Mouse (Mus musculus) neural tube, embryonic 15.5 days (tissue): ENCODE measurements around the gene Cecr2. TPM values are rescaled to one million over a fixed set of nuclear protein-coding genes. Genes with fewer than 3 reads are reported as not detected.
A peak's percentile ranks its signal among the peaks of the same experiment; 100 is the strongest.
"Not testable (repeated sequence)": the region's sequence is repeated elsewhere in the genome, so short reads cannot be mapped to it uniquely, and the experiment has no call there.

ENCODE experiments used
- ATAC-seq: fragments of 200-750 bp; cut with Nextera tagmentation; 2 replicates; pipeline ENCODE4 v1.8.0; 2017; ENCODE audit warnings: mild to moderate bottlenecking, moderate TSS enrichment, moderate library complexity; ENCODE audit not compliant: low FRiP score
- H3K27ac ChIP-seq: fragments of 300-500 bp; sonication (generic); replicated peaks from 2 replicates; pipeline ENCODE4 v1.5.1; 2015; ENCODE audit warnings: mild to moderate bottlenecking, inconsistent platforms
- H3K27me3 ChIP-seq: fragments of 300-500 bp; sonication (generic); replicated peaks from 2 replicates; pipeline ENCODE4 v1.6.1; 2015; ENCODE audit warnings: inconsistent platforms
- H3K36me3 ChIP-seq: fragments of 300-500 bp; sonication (generic); 2 replicates; pipeline ENCODE4 v1.6.1; 2015; ENCODE audit warnings: inconsistent platforms
- H3K4me1 ChIP-seq: fragments of 300-500 bp; sonication (generic); 2 replicates; pipeline ENCODE4 v1.6.1; 2015; ENCODE audit warnings: inconsistent platforms
- H3K4me2 ChIP-seq: fragments of 300-500 bp; sonication (generic); 2 replicates; pipeline ENCODE4 v1.6.1; 2015; ENCODE audit warnings: inconsistent platforms, mild to moderate bottlenecking, moderate library complexity
- H3K4me3 ChIP-seq: fragments of 300-500 bp; sonication (generic); replicated peaks from 2 replicates; pipeline ENCODE4 v1.5.1; 2015; ENCODE audit warnings: mild to moderate bottlenecking, inconsistent platforms
- H3K9ac ChIP-seq: fragments of 300-500 bp; sonication (generic); replicated peaks from 2 replicates; pipeline ENCODE4 v1.6.1; 2015; ENCODE audit warnings: mild to moderate bottlenecking, inconsistent platforms
- H3K9me3 ChIP-seq: fragments of 300-500 bp; sonication (generic); replicated peaks from 2 replicates; pipeline ENCODE4 v1.6.1; 2016; ENCODE audit warnings: inconsistent platforms
- WGBS: fragments of 180-500 bp; shearing (Covaris S2); methylation state at CpG from one replicate; pipeline ENCODE4 v1.1.7; 2015; ENCODE audit warnings: mixed read lengths; 5-methylcytosine and 5-hydroxymethylcytosine counted together
- polyA plus RNA-seq: library from polyadenylated mRNA; unstranded; fragments of >200 nt; fragmentation: Nextera tagmentation; extraction: Ambion mirVana; gene quantifications from 2 replicates; pipeline ENCODE4 v1.2.1, GENCODE M21; 2015

The Cecr2 gene
- polyA plus RNA-seq, 1 experiment from 2014 or later = 1.7 TPM

DNA sequence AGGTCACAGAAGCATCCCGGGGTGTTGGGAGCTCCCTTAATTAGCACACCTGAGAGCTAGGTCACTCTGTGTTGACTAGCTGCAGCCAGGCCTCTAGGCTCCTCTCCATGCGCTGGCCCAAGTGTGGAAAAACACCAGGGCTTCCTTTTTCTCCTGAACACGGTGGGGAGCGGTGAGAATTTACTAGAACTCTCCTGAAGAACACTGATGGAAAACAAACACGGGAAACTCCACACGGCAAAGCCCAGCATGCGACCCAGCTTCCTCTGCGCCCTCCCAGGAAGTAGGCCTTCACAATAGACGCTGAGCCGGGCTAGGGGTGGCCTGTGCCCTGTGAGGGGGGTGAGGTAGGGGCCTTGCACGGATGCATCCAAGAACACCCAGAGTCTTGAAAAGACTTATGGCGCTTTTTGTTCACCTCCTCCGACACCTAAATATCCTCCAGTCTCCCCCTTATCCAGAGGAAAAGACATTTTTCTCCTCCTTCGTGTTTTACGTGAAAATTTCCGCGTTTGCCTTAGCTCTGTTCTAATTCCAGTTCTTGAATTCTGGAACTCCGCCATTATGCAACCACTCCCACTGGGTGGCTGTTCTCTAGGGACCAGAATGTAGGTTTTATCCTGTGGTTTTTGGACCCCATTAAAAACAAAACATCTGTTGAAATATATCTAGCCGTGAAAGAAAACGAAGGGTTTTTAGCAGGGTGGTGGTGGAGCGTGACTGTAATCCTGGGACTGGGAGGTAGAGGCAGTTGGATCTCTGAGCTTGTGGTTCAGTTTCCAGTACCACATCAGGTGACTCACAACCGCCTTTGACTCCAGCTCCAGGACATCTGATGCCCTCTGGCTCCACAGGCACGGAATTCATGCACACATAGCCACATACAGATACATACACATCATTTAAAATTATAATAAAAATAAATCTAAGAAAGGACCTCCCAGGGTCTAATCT lies 21.5 kb upstream of the Cecr2 start:
- 61% methylated on average over 23 of the region's 23 CpGs for WGBS
- no peak for ATAC-seq
- no peaks in the 10 kb centered on the region for H3K27me3 ChIP-seq

DNA sequence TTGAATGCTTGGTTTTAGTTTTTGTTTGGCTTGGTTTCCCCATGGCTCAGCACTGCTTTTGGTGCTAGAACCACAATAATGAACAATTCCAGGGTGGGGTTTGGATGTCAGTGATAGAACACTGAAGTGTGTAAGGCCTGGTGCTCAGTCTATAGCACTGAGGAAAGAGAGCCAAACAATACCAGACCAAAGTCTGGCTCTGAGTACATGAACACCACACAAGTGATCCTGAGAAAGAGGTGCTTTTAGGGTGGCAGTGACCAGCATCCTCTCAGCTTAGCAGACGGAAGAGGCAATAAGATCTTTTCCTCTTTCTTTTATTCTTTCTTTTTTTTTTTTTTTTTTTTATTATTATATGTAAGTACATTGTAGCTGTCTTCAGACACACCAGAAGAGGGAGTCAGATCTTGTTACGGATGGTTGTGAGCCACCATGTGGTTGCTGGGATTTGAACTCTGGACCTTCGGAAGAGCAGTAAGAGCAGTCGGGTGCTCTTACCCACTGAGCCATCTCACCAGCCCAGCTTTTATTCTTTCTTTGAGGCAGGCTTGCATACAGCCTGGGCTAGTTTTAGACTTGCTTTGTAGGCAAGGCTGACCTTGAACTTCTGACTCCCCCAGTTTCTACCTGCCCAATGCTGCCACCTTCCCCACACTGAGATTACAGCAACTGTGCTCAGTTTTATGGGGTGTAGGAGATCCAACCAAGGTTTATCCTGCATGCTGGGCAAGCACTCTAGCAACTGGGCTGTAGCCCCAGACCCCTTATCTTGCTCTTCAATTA lies 18.7 kb upstream of the Cecr2 start:
- H3K4me2 ChIP-seq, H3K27ac ChIP-seq, H3K4me1 ChIP-seq, H3K9ac ChIP-seq, H3K36me3 ChIP-seq, H3K27me3 ChIP-seq, H3K4me3 ChIP-seq, H3K9me3 ChIP-seq, ATAC-seq: not testable (repeated sequence)
- 91% methylated on average over 3 of the region's 4 CpGs for WGBS

More for the DNA sequence above, 21.5 kb upstream of the Cecr2 start:
- no peaks in the 10 kb centered on the region for H3K4me1 ChIP-seq
- no peak overlapping the region for H3K9ac ChIP-seq
- no peaks in the 10 kb centered on the region for H3K36me3 ChIP-seq
- H3K4me2 ChIP-seq = no peak overlapping the region
- H3K4me3 ChIP-seq = no peak overlapping the region
- H3K9me3 ChIP-seq = no peaks in the 10 kb centered on the region
- no peak overlapping the region for H3K27ac ChIP-seq

DNA sequence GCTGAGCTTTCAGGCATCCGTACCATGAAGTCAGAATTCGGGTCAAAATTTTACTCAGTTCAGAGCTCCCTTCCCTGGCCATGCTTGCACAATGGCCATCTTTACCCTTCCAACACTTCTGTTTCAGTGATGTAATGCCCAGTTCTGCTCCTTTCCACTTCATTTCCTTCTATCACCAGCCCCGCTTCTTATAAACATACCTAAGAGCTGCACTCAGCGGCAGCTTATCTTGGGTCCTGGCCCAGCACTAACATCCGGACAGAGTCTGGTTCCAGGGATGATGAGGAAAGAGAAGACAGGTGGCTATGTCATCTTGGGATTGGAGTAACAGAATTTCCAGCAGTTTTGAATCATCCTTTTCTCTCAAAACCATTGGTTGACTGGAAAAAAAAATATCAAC lies 18.0 kb upstream of the Cecr2 start:
- Histone ChIP-seq H3K36me3 (no peaks in the 10 kb centered on the region), H3K4me1 (no peaks in the 10 kb centered on the region), H3K27ac (no peak overlapping the region), H3K4me3 (no peak overlapping the region), H3K27me3 (no peaks in the 10 kb centered on the region), H3K4me2 (no peak overlapping the region), H3K9ac (no peak overlapping the region), H3K9me3 (no peaks in the 10 kb centered on the region)
- ATAC-seq = no peak
- 88% methylated on average over 5 of the region's 5 CpGs for WGBS

DNA sequence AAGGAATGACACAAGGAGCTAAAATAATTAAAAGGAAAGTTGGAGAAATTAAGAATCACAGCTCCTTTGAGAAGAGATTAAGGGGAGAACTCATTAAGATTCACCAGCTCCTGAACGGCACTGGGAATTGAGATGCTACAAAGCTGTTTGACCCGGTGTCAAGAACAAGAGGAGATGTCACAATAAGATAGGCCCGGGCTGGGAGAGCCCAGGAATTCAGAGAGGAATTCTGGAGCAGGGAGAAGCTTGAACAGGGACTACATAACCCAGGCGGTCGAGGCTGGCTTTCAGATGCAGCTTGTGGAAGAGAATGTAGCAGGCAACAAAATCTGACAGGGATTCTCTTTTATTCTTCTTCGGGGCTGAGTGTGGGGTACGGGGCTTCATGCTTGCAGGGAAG lies 13.5 kb upstream of the Cecr2 start:
- 56% methylated on average over 7 of the region's 7 CpGs for WGBS
- H3K27me3 ChIP-seq = no peaks in the 10 kb centered on the region
- no peaks in the 10 kb centered on the region for H3K36me3 ChIP-seq
- no peak overlapping the region for H3K27ac ChIP-seq
- ATAC-seq = no peak
- no peak overlapping the region for H3K4me3 ChIP-seq
- H3K4me1 ChIP-seq = no peaks in the 10 kb centered on the region
- H3K9ac ChIP-seq = no peak overlapping the region
- H3K9me3 ChIP-seq = no peaks in the 10 kb centered on the region
- no peak overlapping the region for H3K4me2 ChIP-seq

DNA sequence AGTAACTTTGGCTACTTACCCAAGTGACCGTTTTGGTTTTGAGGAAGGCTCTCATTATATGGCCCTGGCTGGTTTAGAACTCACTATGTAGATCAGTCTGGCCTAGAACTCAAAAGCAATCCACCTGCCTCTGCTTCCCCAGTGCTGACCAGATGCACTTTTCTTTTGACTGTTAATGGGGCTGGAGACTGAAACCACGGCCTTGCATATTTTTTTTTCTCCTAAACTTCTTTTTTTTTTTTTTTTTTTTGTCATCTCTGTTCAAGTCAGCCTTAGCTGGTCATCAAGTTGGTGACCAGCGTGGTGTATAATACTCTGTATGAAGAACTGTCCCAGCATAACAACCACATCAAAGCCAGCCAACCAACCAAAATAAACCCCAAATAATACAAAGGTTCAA lies 10.5 kb upstream of the Cecr2 start:
- WGBS = 92% methylated on average over 3 of the region's 3 CpGs

DNA sequence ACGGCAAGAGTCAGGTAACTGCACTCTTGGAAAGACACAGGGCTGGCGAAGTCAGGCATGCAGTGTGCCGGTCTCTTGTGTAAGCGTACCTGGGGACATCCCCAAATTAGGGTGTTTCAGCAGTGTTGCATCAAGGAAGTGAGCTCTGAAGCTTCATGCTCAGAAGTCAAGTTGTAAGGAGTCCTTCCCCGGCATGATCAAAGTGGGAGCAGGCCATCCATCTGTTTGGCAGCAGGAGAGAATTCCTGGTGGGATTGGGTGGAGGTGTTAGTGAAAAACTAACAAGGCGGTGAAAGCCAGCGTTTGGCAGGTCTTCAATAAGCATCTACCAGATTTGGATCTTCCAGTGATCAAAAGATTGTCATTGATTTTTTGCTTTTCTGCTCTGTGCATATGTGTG lies 7.3 kb upstream of the Cecr2 start:
- Histone ChIP-seq H3K9me3 (no peaks in the 10 kb centered on the region), H3K4me3 (no peak overlapping the region), H3K27me3 (no peaks in the 10 kb centered on the region), H3K4me1 (no peaks in the 10 kb centered on the region), H3K27ac (no peak overlapping the region), H3K9ac (no peak overlapping the region), H3K36me3 (no peaks in the 10 kb centered on the region), H3K4me2 (no peak overlapping the region)
- 58% methylated on average over 7 of the region's 7 CpGs for WGBS
- no peak for ATAC-seq

More for the DNA sequence above, 10.5 kb upstream of the Cecr2 start:
- Histone ChIP-seq H3K27ac (no peak overlapping the region), H3K9ac (no peak overlapping the region), H3K36me3 (no peaks in the 10 kb centered on the region), H3K9me3 (no peaks in the 10 kb centered on the region), H3K4me3 (no peak overlapping the region), H3K4me1 (no peaks in the 10 kb centered on the region), H3K27me3 (no peaks in the 10 kb centered on the region), H3K4me2 (no peak overlapping the region)
- ATAC-seq = no peak

DNA sequence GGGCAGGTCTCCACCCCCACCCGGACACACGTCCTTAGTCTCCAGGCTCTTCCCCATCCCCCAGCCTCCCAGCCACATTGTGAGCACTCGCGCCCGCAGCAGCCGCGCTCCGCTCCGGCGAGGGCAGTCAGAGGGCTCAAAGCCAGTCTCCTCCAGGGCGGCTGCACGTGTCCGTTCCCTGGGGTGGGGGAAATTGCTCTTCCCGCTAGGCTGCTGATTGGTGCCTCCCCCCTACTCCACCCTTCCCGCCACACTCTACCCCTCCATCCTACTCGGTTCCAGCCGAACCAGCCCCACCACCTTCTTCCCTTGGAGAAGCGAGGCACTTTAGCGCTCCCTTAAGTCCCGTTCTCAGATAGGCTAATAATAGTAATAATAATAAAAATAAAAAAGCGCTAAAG lies 754 bp upstream of the Cecr2 start:
- Histone ChIP-seq H3K27me3 (no peaks in the 10 kb centered on the region), H3K9me3 (no peaks in the 10 kb centered on the region), H3K4me1 (peaks cover 14% of the 10 kb centered on the region; the same call in 1 of the 2 replicates), H3K4me2 (peak overlapping the region; percentile 95), H3K9ac (peak overlapping the region; percentile 78), H3K27ac (peak overlapping the region; percentile 95), H3K4me3 (peak overlapping the region; percentile 98), H3K36me3 (no peaks in the 10 kb centered on the region)
- peak; percentile 73 for ATAC-seq
- under 1% methylated on average over 21 of the region's 21 CpGs for WGBS

DNA sequence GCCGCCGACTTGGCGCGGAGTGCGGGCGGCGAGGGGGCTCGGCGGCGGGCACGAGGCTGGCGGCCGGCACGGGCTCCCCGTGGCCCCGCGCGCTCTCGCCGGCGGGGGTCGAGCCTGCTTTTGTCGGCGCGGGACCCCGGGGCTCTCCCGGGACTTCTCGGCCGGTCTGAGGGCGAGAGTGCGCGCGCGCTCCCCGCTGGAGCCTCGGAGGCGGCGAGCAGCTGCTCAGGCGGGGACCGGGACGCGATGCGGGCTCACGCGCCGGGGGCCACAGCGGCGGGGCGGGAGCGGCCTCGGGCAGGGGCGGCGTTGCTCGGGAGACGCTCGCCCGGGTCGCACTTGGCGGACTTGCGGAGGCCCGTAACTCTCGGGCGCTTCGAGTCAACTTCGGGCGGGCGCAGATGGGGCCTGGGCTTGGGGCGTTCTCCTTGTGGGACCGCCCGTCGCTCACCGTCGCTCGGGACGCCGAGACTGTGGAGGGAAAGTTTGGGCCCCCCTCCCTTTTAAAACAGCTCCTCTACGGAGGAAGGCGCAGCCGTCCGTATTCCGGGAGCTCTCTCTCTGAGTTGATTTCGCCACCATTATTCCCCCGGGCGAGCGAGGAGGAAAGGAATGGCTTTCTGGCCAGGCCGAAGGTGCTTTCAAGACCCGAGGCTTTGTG lies 722 bp downstream of the Cecr2 start:
- peak overlapping the region; percentile 78 for H3K9ac ChIP-seq
- under 1% methylated on average over 81 of the region's 87 CpGs for WGBS
- no peaks in the 10 kb centered on the region for H3K27me3 ChIP-seq
- peak overlapping the region; percentile 98 for H3K4me3 ChIP-seq
- H3K9me3 ChIP-seq = no peaks in the 10 kb centered on the region
- H3K36me3 ChIP-seq = no peaks in the 10 kb centered on the region
- peak overlapping the region; percentile 95 for H3K4me2 ChIP-seq
- H3K4me1 ChIP-seq = peaks cover 14% of the 10 kb centered on the region; the same call in 1 of the 2 replicates
- H3K27ac ChIP-seq = peak overlapping the region; percentile 95
- peak; percentile 33 for ATAC-seq

DNA sequence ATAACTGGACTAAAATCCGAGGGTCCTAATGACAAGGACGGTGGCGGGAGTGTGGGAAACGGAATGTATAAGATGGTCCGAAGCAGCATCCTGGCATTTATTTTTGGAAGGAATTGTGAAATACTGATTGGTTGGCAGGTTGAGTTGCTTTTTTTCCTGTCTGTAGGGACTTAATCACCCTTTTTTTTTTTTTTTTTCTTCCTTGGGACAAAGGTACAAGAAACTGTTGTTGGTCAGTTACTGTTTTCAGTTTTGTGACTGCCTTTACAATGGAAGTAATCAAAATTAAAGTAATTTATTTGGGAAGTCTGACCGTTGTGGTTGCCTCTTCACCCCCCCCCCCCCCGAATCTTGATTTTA lies 1.2 kb downstream of the Cecr2 start:
- 2% methylated on average over 7 of the region's 7 CpGs for WGBS
- H3K9ac ChIP-seq = peak overlapping the region; percentile 78
- no peaks in the 10 kb centered on the region for H3K9me3 ChIP-seq
- H3K36me3 ChIP-seq = no peaks in the 10 kb centered on the region
- H3K27me3 ChIP-seq = no peaks in the 10 kb centered on the region
- H3K27ac ChIP-seq = peak overlapping the region; percentile 95
- no peak for ATAC-seq
- H3K4me2 ChIP-seq = peak overlapping the region; percentile 95
- H3K4me1 ChIP-seq = peaks cover 14% of the 10 kb centered on the region; the same call in 1 of the 2 replicates
- peak overlapping the region; percentile 98 for H3K4me3 ChIP-seq

DNA sequence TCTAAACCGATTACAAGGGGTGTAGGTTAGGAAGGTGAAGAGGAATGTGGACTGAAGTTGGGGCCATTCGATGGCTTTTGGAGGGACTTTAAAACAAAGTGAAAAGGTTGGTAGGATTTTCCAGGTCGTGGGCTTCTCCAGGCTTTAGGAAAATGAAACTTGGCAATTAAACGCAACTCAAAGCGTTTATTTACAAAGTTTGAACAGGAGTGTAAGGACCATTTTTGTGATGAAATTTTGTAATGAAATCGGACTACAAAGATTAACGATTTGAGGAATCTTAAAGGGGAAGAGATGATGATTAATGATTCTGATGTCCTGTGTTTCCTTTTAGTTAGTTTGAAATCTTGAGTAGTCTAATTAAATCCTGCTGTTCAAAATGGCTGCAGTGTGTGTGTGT lies 1.7 kb downstream of the Cecr2 start:
- no peak for ATAC-seq
- H3K36me3 ChIP-seq = no peaks in the 10 kb centered on the region
- peaks cover 14% of the 10 kb centered on the region; the same call in 1 of the 2 replicates for H3K4me1 ChIP-seq
- H3K27ac ChIP-seq = no peak overlapping the region
- no peak overlapping the region for H3K9ac ChIP-seq
- WGBS = 10% methylated on average over 7 of the region's 7 CpGs
- no peaks in the 10 kb centered on the region for H3K9me3 ChIP-seq
- H3K27me3 ChIP-seq = no peaks in the 10 kb centered on the region
- H3K4me2 ChIP-seq = peak overlapping the region; percentile 95
- peak overlapping the region; percentile 98 for H3K4me3 ChIP-seq

DNA sequence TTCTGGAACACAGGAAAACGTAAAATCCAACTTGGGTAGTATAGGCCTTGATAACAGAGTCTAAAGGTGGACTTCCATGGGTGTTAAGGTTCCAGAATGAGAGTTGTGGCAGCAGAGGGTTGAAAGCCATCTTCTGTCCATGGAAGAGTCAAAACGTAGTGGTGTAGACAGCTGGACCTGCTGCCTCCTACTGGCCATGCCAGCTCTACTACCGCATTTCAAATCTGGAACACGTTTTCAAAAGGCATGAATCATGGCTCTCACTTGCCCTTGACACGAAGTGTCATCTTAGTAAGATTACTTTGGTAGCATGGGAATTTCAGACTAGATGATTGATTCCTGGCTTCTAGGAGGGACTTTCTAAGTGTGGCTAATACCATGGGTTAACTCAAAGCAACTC lies 8.0 kb downstream of the Cecr2 start:
- H3K4me2 ChIP-seq = no peak overlapping the region
- H3K27me3 ChIP-seq = no peaks in the 10 kb centered on the region
- no peaks in the 10 kb centered on the region for H3K9me3 ChIP-seq
- no peak for ATAC-seq
- H3K27ac ChIP-seq = no peak overlapping the region
- H3K9ac ChIP-seq = no peak overlapping the region
- no peaks in the 10 kb centered on the region for H3K36me3 ChIP-seq
- 76% methylated on average over 5 of the region's 5 CpGs for WGBS
- no peaks in the 10 kb centered on the region for H3K4me1 ChIP-seq
- no peak overlapping the region for H3K4me3 ChIP-seq
